Mouse (Mus musculus) forebrain, embryonic 15.5 days (tissue): ENCODE measurements around the gene Srd5a3. TPM values are rescaled to one million over a fixed set of nuclear protein-coding genes. Genes with fewer than 3 reads are reported as not detected.
A peak's percentile ranks its signal among the peaks of the same experiment; 100 is the strongest.
"Not testable (repeated sequence)": the region's sequence is repeated elsewhere in the genome, so short reads cannot be mapped to it uniquely, and the experiment has no call there.

Experiments used
- ATAC-seq: fragments of 200-750 bp; cut with Nextera tagmentation; replicated peaks from 2 replicates; pipeline ENCODE4 v1.8.0; 2017; ENCODE audit warnings: mild to moderate bottlenecking, moderate TSS enrichment, moderate library complexity
- H3K27ac ChIP-seq: fragments of 300-500 bp; sonication (generic); replicated peaks from 2 replicates; pipeline ENCODE4 v1.5.1; 2015; ENCODE audit warnings: mild to moderate bottlenecking, inconsistent platforms
- H3K27me3 ChIP-seq: fragments of 300-500 bp; sonication (generic); 2 replicates; pipeline ENCODE4 v1.6.1; 2015; ENCODE audit warnings: inconsistent platforms
- H3K36me3 ChIP-seq: fragments of 300-500 bp; sonication (generic); 2 replicates; pipeline ENCODE4 v1.6.1; 2015; ENCODE audit warnings: mild to moderate bottlenecking, inconsistent platforms
- H3K4me1 ChIP-seq: fragments of 300-500 bp; sonication (generic); 2 replicates; pipeline ENCODE4 v1.6.1; 2015; ENCODE audit warnings: inconsistent platforms
- H3K4me2 ChIP-seq: fragments of 300-500 bp; sonication (generic); replicated peaks from 2 replicates; pipeline ENCODE4 v1.6.1; 2015; ENCODE audit warnings: mild to moderate bottlenecking, inconsistent platforms
- H3K4me3 ChIP-seq: fragments of 300-500 bp; sonication (generic); 2 replicates; pipeline ENCODE4 v1.5.1; 2015; ENCODE audit warnings: mild to moderate bottlenecking, inconsistent platforms
- H3K9ac ChIP-seq: fragments of 300-500 bp; sonication (generic); replicated peaks from 2 replicates; pipeline ENCODE4 v1.6.1; 2015; ENCODE audit warnings: mild to moderate bottlenecking, inconsistent platforms
- H3K9me3 ChIP-seq: fragments of 300-500 bp; sonication (generic); 2 replicates; pipeline ENCODE4 v1.6.1; 2016; ENCODE audit warnings: inconsistent platforms
- WGBS: fragments of 180-500 bp; shearing (Covaris S2); methylation state at CpG from one replicate; pipeline ENCODE4 v1.1.7; 2015; ENCODE audit warnings: mixed read lengths; 5-methylcytosine and 5-hydroxymethylcytosine counted together
- polyA plus RNA-seq: library from polyadenylated mRNA; unstranded; fragments of >200 nt; fragmentation: Nextera tagmentation; extraction: Ambion mirVana; gene quantifications from 2 replicates; pipeline ENCODE4 v1.2.1, GENCODE M21; 2015

The Srd5a3 gene
- 15.6 and 16.2 TPM in 2 replicates for polyA plus RNA-seq

- Histone ChIP-seq H3K27ac (peak within 1 kb of the TSS; percentile 95), H3K27me3 (no peaks in the 10 kb centered on the region), H3K9me3 (no peaks in the 10 kb centered on the region), H3K4me2 (peak within 1 kb of the TSS; percentile 66), H3K36me3 (no peaks in the 10 kb centered on the region), H3K9ac (peak within 1 kb of the TSS; percentile 90), H3K4me3 (peak within 1 kb of the TSS; percentile 88), H3K4me1 (peaks cover 15% of the 10 kb centered on the region)
- under 1% methylated on average over 68 of the region's 69 CpGs for WGBS
- ATAC-seq: peak; percentile 98
Measured at GRCm38 (mm10) chr5:76139808-76140729, at the start of gene Srd5a3. TSS of gene Srd5a3 (plus strand) at chr5:76140271.

DNA sequence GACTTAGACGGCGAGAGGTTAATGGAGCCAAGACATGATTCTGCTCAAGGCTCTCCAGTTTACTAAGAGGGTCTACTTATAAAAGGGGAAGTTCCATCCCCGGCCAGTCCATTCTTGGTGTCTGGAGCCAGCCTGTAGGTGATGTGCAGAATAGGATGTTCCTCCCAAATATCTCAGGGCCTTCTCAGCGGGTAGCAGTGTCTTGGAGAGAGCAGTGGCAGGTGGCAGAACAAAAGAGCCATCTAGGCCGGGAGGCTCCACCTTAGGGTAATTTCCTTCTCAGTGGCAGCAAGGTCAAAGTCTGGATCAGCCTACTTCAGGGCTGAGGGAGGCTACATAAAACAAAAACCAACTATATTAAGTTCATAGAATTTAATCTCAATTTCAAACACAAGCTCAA is 36.3 kb upstream of the Srd5a3 start:
- not testable (repeated sequence) for H3K4me2 ChIP-seq, H3K4me1 ChIP-seq, H3K9ac ChIP-seq, H3K9me3 ChIP-seq, ATAC-seq, H3K36me3 ChIP-seq, H3K27me3 ChIP-seq, H3K4me3 ChIP-seq, H3K27ac ChIP-seq
- WGBS: 81% methylated on average over 5 of the region's 5 CpGs

GRCm38 (mm10) chr5:76107306-76107705 is 32.8 kb upstream of the Srd5a3 start:
- no peaks in the 10 kb centered on the region for H3K27me3 ChIP-seq
- no peak overlapping the region for H3K4me2 ChIP-seq
- no peaks in the 10 kb centered on the region for H3K4me1 ChIP-seq
- no peaks in the 10 kb centered on the region for H3K9me3 ChIP-seq
- 86% methylated on average over 5 of the region's 5 CpGs for WGBS
- H3K4me3 ChIP-seq: no peak overlapping the region
- H3K36me3 ChIP-seq: no peaks in the 10 kb centered on the region
- no peak for ATAC-seq
- no peak overlapping the region for H3K27ac ChIP-seq
- no peak overlapping the region for H3K9ac ChIP-seq

GRCm38 (mm10) chr5:76108496-76108895 is 31.6 kb upstream of the Srd5a3 start:
- Histone ChIP-seq H3K4me2 (no peak overlapping the region), H3K4me3 (no peak overlapping the region), H3K9ac (no peak overlapping the region), H3K4me1 (no peaks in the 10 kb centered on the region), H3K27me3 (no peaks in the 10 kb centered on the region), H3K9me3 (no peaks in the 10 kb centered on the region), H3K27ac (no peak overlapping the region), H3K36me3 (no peaks in the 10 kb centered on the region)
- WGBS: 85% methylated on average over 3 of the region's 3 CpGs
- no peak for ATAC-seq

GRCm38 (mm10) chr5:76111173-76111572 is 28.9 kb upstream of the Srd5a3 start:
- H3K9ac ChIP-seq: no peak overlapping the region
- H3K9me3 ChIP-seq: no peaks in the 10 kb centered on the region
- no peaks in the 10 kb centered on the region for H3K4me1 ChIP-seq
- 92% methylated on average over 3 of the region's 3 CpGs for WGBS
- no peak overlapping the region for H3K4me2 ChIP-seq
- no peaks in the 10 kb centered on the region for H3K36me3 ChIP-seq
- no peaks in the 10 kb centered on the region for H3K27me3 ChIP-seq
- no peak for ATAC-seq
- H3K27ac ChIP-seq: no peak overlapping the region
- H3K4me3 ChIP-seq: no peak overlapping the region

- Histone ChIP-seq H3K4me2 (no peak overlapping the region), H3K4me3 (no peak overlapping the region), H3K4me1 (no peaks in the 10 kb centered on the region), H3K9me3 (no peaks in the 10 kb centered on the region), H3K27me3 (no peaks in the 10 kb centered on the region), H3K9ac (no peak overlapping the region), H3K36me3 (no peaks in the 10 kb centered on the region), H3K27ac (no peak overlapping the region)
- ATAC-seq: no peak
- WGBS: 88% methylated on average over 4 of the region's 4 CpGs
Measured at GRCm38 (mm10) chr5:76112016-76112415, 28.1 kb upstream of the Srd5a3 start.

DNA sequence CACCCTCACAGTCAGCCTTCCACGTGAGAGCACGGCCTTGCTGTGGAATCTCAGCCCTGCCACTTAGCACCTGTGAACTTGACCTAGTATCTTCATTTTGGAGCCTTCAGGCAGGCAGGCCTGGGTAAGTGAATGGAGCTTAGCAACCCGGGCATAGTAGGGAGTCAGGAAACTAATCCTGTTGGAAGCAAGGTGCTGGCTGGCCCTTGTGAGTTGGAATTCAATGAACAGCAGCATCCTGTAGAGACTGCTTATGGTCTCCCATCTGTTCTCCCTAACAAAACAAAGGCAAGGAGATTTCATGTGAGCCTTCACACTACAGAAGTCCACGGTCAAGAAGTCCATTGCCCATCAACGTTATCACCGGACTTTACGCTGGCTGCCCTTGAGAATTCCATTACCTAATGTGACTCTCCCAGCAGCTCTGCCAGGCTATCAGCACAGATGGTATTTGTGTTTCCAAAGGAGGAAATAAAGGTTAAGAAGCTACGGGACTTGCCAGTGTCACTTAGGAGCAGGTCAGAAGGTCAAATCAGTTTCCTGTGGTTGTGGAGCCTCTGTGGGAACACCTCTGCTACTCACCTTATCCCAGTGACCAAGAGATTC is 24.5 kb upstream of the Srd5a3 start:
- H3K4me2 ChIP-seq: no peak overlapping the region
- no peak overlapping the region for H3K4me3 ChIP-seq
- no peak overlapping the region for H3K27ac ChIP-seq
- no peaks in the 10 kb centered on the region for H3K36me3 ChIP-seq
- no peak overlapping the region for H3K9ac ChIP-seq
- H3K9me3 ChIP-seq: no peaks in the 10 kb centered on the region
- ATAC-seq: no peak
- no peaks in the 10 kb centered on the region for H3K4me1 ChIP-seq
- H3K27me3 ChIP-seq: no peaks in the 10 kb centered on the region
- WGBS: 84% methylated on average over 8 of the region's 8 CpGs

- no peak overlapping the region for H3K4me2 ChIP-seq
- WGBS: 40% methylated on average over 7 of the region's 7 CpGs
Measured at GRCm38 (mm10) chr5:76118441-76118840, 21.6 kb upstream of the Srd5a3 start.

DNA sequence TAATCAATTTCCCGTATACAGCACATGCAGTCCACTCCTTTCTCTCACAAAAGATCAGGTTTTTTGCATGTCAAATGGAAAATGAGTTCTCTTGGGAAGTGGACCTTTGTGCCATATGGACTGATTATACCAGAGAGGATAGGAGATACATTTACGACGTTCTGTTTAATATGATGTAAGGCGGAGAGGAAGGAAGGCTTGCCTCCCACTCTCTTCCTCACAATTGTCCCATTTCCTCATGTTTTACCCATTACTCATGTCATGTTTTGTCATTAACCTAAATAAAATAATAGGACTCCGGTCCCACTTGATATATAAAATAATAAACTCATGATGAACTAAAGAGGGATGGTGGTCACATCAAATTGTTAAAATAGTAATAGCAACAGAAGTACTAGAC is 19.4 kb upstream of the Srd5a3 start:
- no peaks in the 10 kb centered on the region for H3K27me3 ChIP-seq
- H3K4me2 ChIP-seq: no peak overlapping the region
- H3K27ac ChIP-seq: no peak overlapping the region
- no peaks in the 10 kb centered on the region for H3K4me1 ChIP-seq
- 92% methylated on average over 5 of the region's 5 CpGs for WGBS
- H3K4me3 ChIP-seq: no peak overlapping the region
- no peaks in the 10 kb centered on the region for H3K9me3 ChIP-seq
- no peaks in the 10 kb centered on the region for H3K36me3 ChIP-seq
- no peak for ATAC-seq
- H3K9ac ChIP-seq: no peak overlapping the region

More at GRCm38 (mm10) chr5:76118441-76118840, 21.6 kb upstream of the Srd5a3 start:
- no peaks in the 10 kb centered on the region for H3K4me1 ChIP-seq
- no peaks in the 10 kb centered on the region for H3K36me3 ChIP-seq
- no peak overlapping the region for H3K9ac ChIP-seq
- H3K27me3 ChIP-seq: no peaks in the 10 kb centered on the region
- no peak overlapping the region for H3K4me3 ChIP-seq
- H3K27ac ChIP-seq: no peak overlapping the region
- ATAC-seq: no peak
- H3K9me3 ChIP-seq: no peaks in the 10 kb centered on the region

DNA sequence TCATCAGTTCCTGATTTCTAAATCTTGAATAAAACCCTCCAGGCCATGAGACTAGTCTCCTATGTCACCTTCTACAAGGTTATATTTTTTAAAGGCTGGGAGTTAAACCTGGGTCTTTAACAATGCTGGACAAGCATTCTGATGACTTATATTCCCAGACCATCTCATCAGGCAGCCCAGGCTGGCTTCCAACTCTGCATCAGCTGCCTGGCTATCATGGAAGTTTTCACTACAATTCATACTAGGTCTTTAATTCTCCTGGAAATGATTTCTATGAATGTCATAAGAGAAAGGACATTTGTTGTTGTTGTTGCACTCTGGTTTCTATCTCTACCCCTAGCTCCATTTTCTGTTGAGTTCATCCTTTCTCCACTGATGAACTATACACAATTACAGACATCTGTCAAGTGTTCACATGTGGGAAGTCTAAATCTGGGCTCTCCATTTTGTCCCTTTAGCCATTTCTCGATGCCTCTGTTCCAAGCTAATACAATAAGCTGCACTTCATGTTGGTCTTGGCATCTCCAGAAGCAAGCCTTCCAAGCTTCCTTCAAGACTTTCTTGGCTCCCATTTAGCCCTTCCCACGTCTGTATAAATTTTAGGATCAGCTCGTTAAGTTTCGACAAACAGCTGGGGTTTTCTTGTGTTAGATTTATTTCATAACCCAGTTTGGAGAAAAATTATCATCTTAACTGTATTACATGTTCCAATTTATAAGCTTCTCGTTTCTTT is 12.3 kb upstream of the Srd5a3 start:
- 79% methylated on average over 5 of the region's 5 CpGs for WGBS
- Histone ChIP-seq H3K27ac (no peak overlapping the region), H3K36me3 (no peaks in the 10 kb centered on the region), H3K9me3 (no peaks in the 10 kb centered on the region), H3K4me3 (no peak overlapping the region), H3K4me2 (no peak overlapping the region), H3K9ac (no peak overlapping the region), H3K27me3 (no peaks in the 10 kb centered on the region), H3K4me1 (no peaks in the 10 kb centered on the region)
- ATAC-seq: no peak

GRCm38 (mm10) chr5:76130292-76130691 is 9.8 kb upstream of the Srd5a3 start:
- no peak overlapping the region for H3K4me3 ChIP-seq
- ATAC-seq: no peak
- H3K4me1 ChIP-seq: no peaks in the 10 kb centered on the region
- no peak overlapping the region for H3K4me2 ChIP-seq
- H3K36me3 ChIP-seq: no peaks in the 10 kb centered on the region
- no peak overlapping the region for H3K9ac ChIP-seq
- WGBS: 64% methylated on average over 2 of the region's 2 CpGs
- no peak overlapping the region for H3K27ac ChIP-seq
- no peaks in the 10 kb centered on the region for H3K27me3 ChIP-seq
- no peaks in the 10 kb centered on the region for H3K9me3 ChIP-seq

DNA sequence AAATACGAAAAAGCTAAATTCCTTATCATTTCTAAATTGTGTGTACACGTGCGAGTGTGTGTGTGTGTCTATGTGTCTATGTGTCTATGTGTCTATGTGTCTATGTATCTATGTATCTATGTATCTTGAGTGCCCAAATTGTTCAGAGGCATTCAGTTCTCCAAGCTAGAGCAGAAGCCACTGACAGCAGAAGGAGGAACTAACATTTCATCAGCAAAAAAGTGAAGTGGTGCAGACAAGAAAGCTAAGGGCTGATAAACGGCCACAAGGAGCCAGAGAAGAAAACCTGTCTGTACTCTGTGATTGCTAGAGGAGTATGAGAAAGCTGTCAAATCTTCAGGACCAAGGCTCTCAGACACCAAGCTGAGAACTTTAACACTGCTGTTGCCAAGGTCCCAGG is 8.1 kb upstream of the Srd5a3 start:
- WGBS: 87% methylated on average over 4 of the region's 4 CpGs
- H3K27ac ChIP-seq: no peak overlapping the region
- H3K9ac ChIP-seq: no peak overlapping the region
- H3K4me1 ChIP-seq: no peaks in the 10 kb centered on the region
- no peak overlapping the region for H3K4me2 ChIP-seq
- H3K27me3 ChIP-seq: no peaks in the 10 kb centered on the region
- no peaks in the 10 kb centered on the region for H3K9me3 ChIP-seq
- no peak overlapping the region for H3K4me3 ChIP-seq
- no peaks in the 10 kb centered on the region for H3K36me3 ChIP-seq
- no peak for ATAC-seq
